In the genomic region with DNA sequence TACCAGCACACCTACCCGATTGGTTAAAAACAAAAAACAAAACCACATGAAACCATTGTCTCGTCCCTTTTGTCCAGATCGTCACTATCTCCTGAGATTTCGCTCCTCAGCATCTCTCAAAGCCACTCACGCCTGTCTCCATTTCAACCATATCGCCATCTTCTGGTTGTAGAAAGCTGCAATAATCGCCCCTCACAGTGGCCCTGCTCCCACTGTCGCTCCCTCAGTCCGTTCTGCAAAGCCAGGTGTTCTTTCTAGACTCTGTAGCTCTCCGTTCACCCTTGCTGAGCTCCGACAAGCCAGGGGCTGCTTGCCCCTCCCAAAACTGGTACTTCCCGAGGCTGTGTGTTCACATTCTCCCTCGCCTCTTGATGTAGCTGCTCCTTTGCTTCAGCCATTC, we compare ENCODE assay signal across 8 mouse cellular contexts.
DNase-seq lines count a peak whose midpoint lies in the region; ATAC-seq lines count a peak whose summit lies in the region.

No protein-coding gene starts in this region.

- no peak overlapping the region for H3K4me3 ChIP-seq in kidney, embryonic 14.5 days (ENCODE audit: low read length)
- H3K4me3 ChIP-seq in heart, embryonic 14.5 days (ENCODE audit: control insufficient read depth in 1 of 2, insufficient read depth in 1 of 2, low read depth in 1 of 2, low read length in 2 of 2) = peak overlapping the region; percentile 11 to 25; a peak in 2 of 4 replicates
- H3K4me3 ChIP-seq in limb, embryonic 13.5 days = 0 out of 2 replicates have a peak overlapping the region, but pooled peaks have one; percentile 8

- 28% methylated on average over 13 of the region's 13 CpGs for WGBS in kidney, embryonic 14.5 days
- WGBS in heart, embryonic 14.5 days = 13% methylated on average over 13 of the region's 13 CpGs
- WGBS in limb, embryonic 13.5 days = 26% methylated on average over 13 of the region's 13 CpGs

- no peak overlapping the region for H3K9ac ChIP-seq in kidney, embryonic 14.5 days (ENCODE audit: low read depth, low read length)
- peak overlapping the region; percentile 51; the same call in 1 of the 2 replicates for H3K9ac ChIP-seq in heart, embryonic 14.5 days (ENCODE audit: low read length)
- 0 out of 2 replicates have a peak overlapping the region, but pooled peaks have one; percentile 21 for H3K9ac ChIP-seq in limb, embryonic 13.5 days

- no peak overlapping the region for H3K27ac ChIP-seq in kidney, embryonic 14.5 days (ENCODE audit: low read depth, low read length)
- H3K27ac ChIP-seq in heart, embryonic 14.5 days (replicated peaks in 1 of 2; ENCODE audit: control insufficient read depth in 1 of 2, insufficient read depth in 1 of 2, low read depth in 2 of 2, low read length in 2 of 2) = no peak overlapping the region
- H3K27ac ChIP-seq in limb, embryonic 13.5 days = no peak overlapping the region

- no peaks in the 10 kb centered on the region for H3K36me3 ChIP-seq in kidney, embryonic 14.5 days (ENCODE audit: control insufficient read depth, insufficient read depth, low read length)
- H3K36me3 ChIP-seq in heart, embryonic 14.5 days (ENCODE audit: control insufficient read depth, insufficient read depth, low read length) = no peaks in the 10 kb centered on the region
- no peaks in the 10 kb centered on the region for H3K36me3 ChIP-seq in limb, embryonic 13.5 days

- H3K27me3 ChIP-seq in kidney, embryonic 14.5 days (ENCODE audit: control insufficient read depth, insufficient read depth, low read length) = no peaks in the 10 kb centered on the region
- H3K27me3 ChIP-seq in heart, embryonic 14.5 days (ENCODE audit: control insufficient read depth, insufficient read depth, low read length) = 0 out of 2 replicates have a peak, but pooled peaks cover 5% of the 10 kb centered on the region
- H3K27me3 ChIP-seq in limb, embryonic 13.5 days = peaks cover 15% of the 10 kb centered on the region

- peak; percentile 45; the same call in 1 of the 2 replicates for ATAC-seq in kidney, embryonic 14.5 days (ENCODE audit: low FRiP score, low TSS enrichment)
- ATAC-seq in heart, embryonic 14.5 days (ENCODE audit: insufficient number of reproducible peaks, insufficient read depth, low FRiP score, low read depth) = no peak
- ATAC-seq in limb, embryonic 13.5 days (ENCODE audit: low FRiP score, low read depth) = peak; percentile 36; the same call in 1 of the 2 replicates

- DNase-seq in kidney, adult 11 months = no peak
- DNase-seq in embryo, embryonic 10 days (ENCODE audit: low spot score) = peak; percentile 67
- peak; percentile 9 for DNase-seq in right cerebral cortex, postnatal 4 days
- DNase-seq in gastrocnemius, postnatal 4 days (ENCODE audit: low spot score in 2 of 2) = no peak
- DNase-seq in cerebellum, postnatal 36 days = no peak

- H3K4me2 ChIP-seq in kidney, embryonic 14.5 days (replicated peaks; ENCODE audit: low read depth, low read length) = peak overlapping the region; percentile 24
- peak overlapping the region; percentile 62 for H3K4me2 ChIP-seq in heart, embryonic 14.5 days (ENCODE audit: low read length)
- H3K4me2 ChIP-seq in limb, embryonic 13.5 days (replicated peaks) = peak overlapping the region; percentile 43

- peaks cover 4% of the 10 kb centered on the region; the same call in 1 of the 2 replicates for H3K4me1 ChIP-seq in kidney, embryonic 14.5 days (ENCODE audit: control insufficient read depth, insufficient read depth, low read length)
- H3K4me1 ChIP-seq in heart, embryonic 14.5 days (ENCODE audit: control insufficient read depth in 2 of 2, insufficient read depth in 2 of 2, low read length in 2 of 2) = no peaks in the 10 kb centered on the region; a peak in 1 of 4 replicates
- peaks cover 8% of the 10 kb centered on the region; the same call in 1 of the 2 replicates for H3K4me1 ChIP-seq in limb, embryonic 13.5 days

- no peaks in the 10 kb centered on the region for H3K9me3 ChIP-seq in kidney, embryonic 14.5 days (ENCODE audit: control insufficient read depth, low read length)
- H3K9me3 ChIP-seq in heart, embryonic 14.5 days (ENCODE audit: control insufficient read depth, low read length) = no peaks in the 10 kb centered on the region
- no peaks in the 10 kb centered on the region for H3K9me3 ChIP-seq in limb, embryonic 13.5 days

Comparison
In these comparisons a context has a peak if more than half of its experiments do, and no peak if none do; other contexts are left out.
1. DNase-seq: peak in embryo, embryonic 10 days (single experiment) and right cerebral cortex, postnatal 4 days (single experiment); none in kidney, adult 11 months (single experiment), gastrocnemius, postnatal 4 days (0 of 2) and cerebellum, postnatal 36 days (0 of 2).
2. Peak in every context shown above with its lines, with median percentiles within 50 percentile points of each other: H3K4me2 ChIP-seq.